Mouse (Mus musculus) left cerebral cortex, adult 2 months (tissue): ENCODE data around the gene Six5. TPM values are rescaled to one million over a fixed set of nuclear protein-coding genes. Genes with fewer than 3 reads are reported as not detected.
A peak's percentile ranks its signal among the peaks of the same experiment; 100 is the strongest.

Experiments
- DNase-seq, 2 experiments: peaks; one replicate each; pipeline ENCODE4 v3.0.0; 2021 to 2022; ENCODE audit warnings: low spot score in 2 of 2, mixed read lengths in 1 of 2; ENCODE audit errors: extremely low spot score in 1 of 2
- H3K27ac ChIP-seq: fragments of 200-600 bp; 2 replicates; pipeline ENCODE4 v1.8.1; 2022
- H3K4me3 ChIP-seq: fragments of 200-600 bp; 2 replicates; pipeline ENCODE4 v1.8.1; 2022
- CTCF ChIP-seq: fragments of 200-600 bp; IDR thresholded peaks from 2 replicates; pipeline ENCODE4 v1.8.1; 2022; ENCODE audit warnings: antibody characterized with exemption, mild to moderate bottlenecking, moderate library complexity
- intact Hi-C: fragments of 180-260 bp; cut with DNase I; formaldehyde crosslinking; loops from one replicate; pipeline ENCODE4 v1.15.1; 2025
- microRNA-seq, 2 experiments: library from miRNA; unstranded; fragments of <30 nt; microRNA quantifications; one replicate each; pipeline ENCODE4 v1.2.0; 2021
- total RNA-seq, 2 experiments: library from RNA; stranded (reverse); gene quantifications; 2 replicates each; pipeline ENCODE4 v1.2.3; 2021

Gene Six5
- total RNA-seq, 2 experiments from 2014 or later, result 1.9 to 2.0 TPM

DNA sequence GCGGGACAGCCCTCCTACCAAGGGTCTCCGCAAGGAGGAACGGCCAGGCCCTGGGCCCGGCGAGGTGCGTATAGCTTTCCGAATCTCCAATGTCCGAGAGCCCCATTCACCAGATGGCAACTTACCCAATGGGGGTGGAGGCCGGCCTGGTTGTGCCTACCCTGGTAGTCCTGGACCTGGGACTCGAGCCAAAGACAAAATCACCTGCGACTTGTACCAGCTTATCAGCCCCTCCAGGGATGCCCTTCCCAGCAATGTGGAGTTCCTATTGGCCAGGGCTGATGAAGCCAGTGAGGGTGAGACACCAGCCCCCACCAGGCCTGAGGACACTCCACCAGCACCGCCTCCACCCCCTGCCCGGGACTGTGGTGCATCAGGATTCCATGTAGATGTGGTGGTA lies 41.8 kb downstream of the Six5 start:
- intact Hi-C loops, result no loop called here
- no peak overlapping the region for H3K4me3 ChIP-seq
- H3K27ac ChIP-seq, result peak overlapping the region; percentile 61
- no peak for TF ChIP-seq CTCF
- DNase-seq, result no peak

DNA sequence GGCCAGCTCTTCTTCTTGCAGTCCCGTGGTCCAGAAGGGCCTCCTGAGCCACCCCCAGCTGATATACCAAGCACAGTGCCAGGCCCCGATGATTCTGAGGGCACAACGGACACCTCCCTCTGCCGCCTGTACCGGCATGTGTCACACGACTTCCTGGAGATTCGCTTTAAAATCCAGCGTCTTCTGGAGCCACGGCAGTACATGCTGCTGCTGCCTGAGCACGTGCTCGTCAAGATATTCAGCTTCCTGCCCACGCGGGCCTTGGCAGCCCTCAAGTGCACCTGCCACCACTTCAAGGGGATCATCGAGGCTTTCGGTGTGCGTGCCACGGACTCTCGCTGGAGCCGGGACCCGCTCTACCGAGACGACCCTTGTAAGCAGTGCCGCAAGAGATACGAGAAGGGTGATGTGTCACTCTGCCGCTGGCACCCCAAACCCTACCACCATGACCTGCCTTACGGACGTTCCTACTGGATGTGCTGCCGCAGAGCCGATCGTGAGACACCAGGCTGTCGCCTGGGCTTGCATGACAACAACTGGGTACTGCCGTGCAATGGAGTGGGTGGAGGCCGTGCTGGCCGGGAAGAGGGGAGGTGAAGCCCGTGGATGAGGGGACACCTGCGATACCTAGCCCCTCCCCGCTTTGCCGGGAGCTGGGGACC lies 42.4 kb downstream of the Six5 start:
- no peak for TF ChIP-seq CTCF
- no peak overlapping the region for H3K4me3 ChIP-seq
- intact Hi-C loops, result no loop called here
- H3K27ac ChIP-seq, result peak overlapping the region; percentile 61
- DNase-seq, result peak in 1 of 2 experiments; percentile 49

DNA sequence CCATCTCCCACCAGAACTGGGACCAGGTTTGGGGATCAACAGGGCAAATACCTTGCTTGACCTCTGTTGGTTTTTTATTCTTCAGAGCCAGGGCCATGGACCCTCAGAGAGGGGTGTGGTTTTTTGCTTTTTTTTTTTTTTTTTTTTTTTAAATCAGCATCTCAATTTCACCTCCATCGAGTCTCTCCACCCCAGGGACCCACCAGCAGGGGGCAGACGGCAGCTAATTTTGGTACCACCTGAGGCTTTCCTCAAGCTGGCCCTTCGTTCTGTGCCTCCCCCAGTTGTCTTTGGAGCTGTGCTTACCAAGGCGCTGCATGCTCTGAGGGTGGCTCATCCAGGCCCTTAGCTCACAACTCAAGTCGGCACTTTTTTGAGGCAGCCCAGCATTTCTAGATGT lies 43.0 kb downstream of the Six5 start:
- TF ChIP-seq CTCF, result peak; percentile 57
- H3K27ac ChIP-seq, result peak overlapping the region; percentile 61; the same call in 1 of the 2 replicates
- DNase-seq, result peak in 1 of 2 experiments; percentile 65
- intact Hi-C loops, result no loop called here
- H3K4me3 ChIP-seq, result no peak overlapping the region

DNA sequence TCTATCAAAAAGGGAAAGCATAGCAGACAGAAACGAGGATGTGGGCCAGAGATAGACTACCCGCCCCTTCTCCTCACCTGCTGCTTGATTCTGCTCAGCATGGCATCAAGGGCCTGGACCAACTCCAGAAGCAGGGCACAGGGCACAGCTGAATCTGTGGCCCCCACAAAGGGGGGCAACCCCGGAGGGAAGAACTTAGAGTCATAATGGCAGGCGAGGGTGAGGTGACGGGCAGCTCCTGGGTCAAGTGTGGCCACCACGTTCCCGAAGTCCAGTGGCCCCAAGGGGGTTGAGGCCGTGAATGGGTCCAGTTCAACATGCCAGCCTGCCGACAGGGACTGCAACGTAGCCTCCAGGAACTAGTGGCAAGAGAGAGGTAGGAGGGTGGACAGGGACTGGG lies 52.4 kb downstream of the Six5 start:
- intact Hi-C loops, result no loop called here
- Histone ChIP-seq H3K4me3 (no peak overlapping the region), H3K27ac (no peak overlapping the region)
- DNase-seq, result no peak
- no peak for TF ChIP-seq CTCF

DNA sequence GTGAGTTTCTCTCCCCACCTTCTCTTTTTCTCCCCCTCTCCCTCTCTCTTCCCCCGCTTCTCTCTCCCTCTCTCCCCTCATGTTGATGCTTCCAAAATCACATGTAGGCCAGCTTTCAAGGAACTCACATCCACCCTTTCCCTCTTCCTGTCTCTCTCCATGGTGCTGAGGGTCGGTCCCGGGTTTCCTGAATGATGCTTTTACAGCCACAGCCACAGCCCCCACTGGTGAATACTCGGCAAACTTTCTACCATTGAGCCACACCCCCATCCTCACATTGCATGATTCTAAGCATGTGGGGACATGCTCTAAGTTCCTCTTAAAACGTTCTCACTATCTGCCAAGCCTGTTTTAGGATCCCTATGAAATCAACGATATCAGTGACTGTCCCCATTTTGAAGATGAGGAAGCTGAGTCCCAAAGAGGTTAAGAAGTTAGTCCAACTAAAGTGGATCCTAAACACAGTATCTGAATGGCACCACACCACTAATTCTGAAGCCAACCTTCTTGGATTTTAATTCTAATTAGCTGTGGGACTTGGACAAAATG lies 53.2 kb downstream of the Six5 start:
- no peak for DNase-seq
- TF ChIP-seq CTCF, result no peak
- H3K4me3 ChIP-seq, result peak overlapping the region; percentile 65

More for the DNA sequence above, 53.2 kb downstream of the Six5 start:
- intact Hi-C loops, result no loop called here
- H3K27ac ChIP-seq, result no peak overlapping the region

Small RNAs within 50 kb of the gene (microRNA-seq; reads per million reads assigned to microRNA genes)
- gene Mir3100, result 1.9 reads per million in 2 experiments

Other genes with a start within 250 kb of the Six5 start
- gene Pglyrp1, start 223.3 kb upstream of the Six5 start, total RNA-seq, result 10 to 100 TPM; 18.8 to 25.6 TPM
- gene Ccdc61, start 184.2 kb upstream of the Six5 start, total RNA-seq, result 10 to 100 TPM; 10.5 to 11.0 TPM
- gene Nova2, start 168.7 kb upstream of the Six5 start, total RNA-seq, result 10 to 100 TPM; 79.9 to 86.4 TPM
- gene Nanos2, start 107.2 kb upstream of the Six5 start, total RNA-seq, result under 1 TPM; 0.51 to 0.86 TPM
- gene Mypop, start 103.3 kb upstream of the Six5 start, total RNA-seq, result 10 to 100 TPM; 50.6 to 61.2 TPM
- gene Irf2bp1, start 90.5 kb upstream of the Six5 start, total RNA-seq, result 10 to 100 TPM; 47.7 to 49.2 TPM
- gene Foxa3, start 71.1 kb upstream of the Six5 start, total RNA-seq, result not detected
- 100 to 1,000 TPM; 126 to 133 TPM for gene Sympk, start 70.2 kb upstream of the Six5 start, total RNA-seq
- gene Rsph6a, start 39.9 kb upstream of the Six5 start, total RNA-seq, result under 1 TPM; 0.27 to 0.30 TPM
- 100 to 1,000 TPM; 141 to 143 TPM for gene Dmwd, start 18.4 kb upstream of the Six5 start, total RNA-seq
- 10 to 100 TPM; 35.2 to 50.4 TPM for gene Dmpk, start 10.7 kb upstream of the Six5 start, total RNA-seq
- gene Gm4969, start 23.8 kb downstream of the Six5 start, total RNA-seq, result under 1 TPM; 0.21 to 0.27 TPM
- 10 to 100 TPM; 13.4 to 14.3 TPM for gene Fbxo46, start 25.3 kb downstream of the Six5 start, total RNA-seq
- 10 to 100 TPM; 14.8 to 16.3 TPM for gene Qpctl, start 54.7 kb downstream of the Six5 start, total RNA-seq
- gene Snrpd2, start 55.1 kb downstream of the Six5 start, total RNA-seq, result 10 to 100 TPM; 69.8 to 73.3 TPM
- 1 to 10 TPM; 1.8 to 1.9 TPM for gene Gipr, start 71.5 kb downstream of the Six5 start, total RNA-seq
- 100 to 1,000 TPM; 131 to 138 TPM for gene Eml2, start 81.8 kb downstream of the Six5 start, total RNA-seq
- gene Gpr4, start 117.9 kb downstream of the Six5 start, total RNA-seq, result 1 to 10 TPM; 2.4 to 3.8 TPM
- 10 to 100 TPM; 42.7 to 46.8 TPM for gene Opa3, start 133.7 kb downstream of the Six5 start, total RNA-seq
- 10 to 100 TPM; 13.2 to 14.6 TPM for gene Vasp, start 177.2 kb downstream of the Six5 start, total RNA-seq
- not detected for gene Ppm1n, start 185.5 kb downstream of the Six5 start, total RNA-seq
- gene Rtn2, start 188.0 kb downstream of the Six5 start, total RNA-seq, result 100 to 1,000 TPM; 110 to 122 TPM
- 10 to 100 TPM; 27.0 to 59.5 TPM for gene Fosb, start 215.5 kb downstream of the Six5 start, total RNA-seq